Mouse (Mus musculus) intestine, embryonic 16.5 days (tissue): Measurements from ENCODE around the gene Nfil3. TPM values are rescaled to one million over a fixed set of nuclear protein-coding genes. Genes with fewer than 3 reads are reported as not detected.

Source experiments
- ATAC-seq: fragments of 200-750 bp; cut with Nextera tagmentation; 2 replicates; pipeline ENCODE4 v1.8.0; 2017; ENCODE audit warnings: moderate TSS enrichment, moderate library complexity
- H3K27ac ChIP-seq: fragments of 300-500 bp; sonication (generic); 2 replicates; pipeline ENCODE4 v1.5.1; 2014; ENCODE audit warnings: mild to moderate bottlenecking, low read length
- H3K27me3 ChIP-seq: fragments of 300-500 bp; sonication (generic); replicated peaks from 2 replicates; pipeline ENCODE4 v1.6.1; 2014; ENCODE audit warnings: low read length, control low read depth, mixed read lengths; ENCODE audit not compliant: control insufficient read depth, insufficient read depth
- H3K36me3 ChIP-seq: fragments of 300-500 bp; sonication (generic); 2 replicates; pipeline ENCODE4 v1.6.1; 2014; ENCODE audit warnings: low read length, control low read depth; ENCODE audit not compliant: control insufficient read depth, insufficient read depth
- H3K4me1 ChIP-seq: fragments of 300-500 bp; sonication (generic); 2 replicates; pipeline ENCODE4 v1.6.1; 2014; ENCODE audit warnings: low read length, control low read depth, mixed read lengths; ENCODE audit not compliant: control insufficient read depth, insufficient read depth
- H3K4me2 ChIP-seq: fragments of 300-500 bp; sonication (generic); 2 replicates; pipeline ENCODE4 v1.6.1; 2014; ENCODE audit warnings: low read depth, low read length, control low read depth
- H3K4me3 ChIP-seq: fragments of 300-500 bp; sonication (generic); 2 replicates; pipeline ENCODE4 v1.5.1; 2014; ENCODE audit warnings: mild to moderate bottlenecking, low read length
- H3K9ac ChIP-seq: fragments of 300-500 bp; sonication (generic); 2 replicates; pipeline ENCODE4 v1.6.1; 2014; ENCODE audit warnings: low read depth, low read length
- H3K9me3 ChIP-seq: fragments of 300-500 bp; sonication (generic); 2 replicates; pipeline ENCODE4 v1.6.1; 2016; ENCODE audit warnings: low read length, control low read depth; ENCODE audit not compliant: control insufficient read depth
- WGBS: fragments of 180-500 bp; shearing (Covaris S2); extraction: QIAGEN DNeasy Blood & Tissue Kit; methylation state at CpG from one replicate; pipeline ENCODE4 v1.1.7; 2014; 5-methylcytosine and 5-hydroxymethylcytosine counted together
- polyA plus RNA-seq: library from polyadenylated mRNA; unstranded; fragments of >200 nt; fragmentation: Nextera tagmentation; extraction: Ambion mirVana; gene quantifications from 2 replicates; pipeline ENCODE4 v1.2.1, GENCODE M21; 2015

The Nfil3 gene
- polyA plus RNA-seq, 1 experiment from 2014 or later = 28.4 TPM

DNA sequence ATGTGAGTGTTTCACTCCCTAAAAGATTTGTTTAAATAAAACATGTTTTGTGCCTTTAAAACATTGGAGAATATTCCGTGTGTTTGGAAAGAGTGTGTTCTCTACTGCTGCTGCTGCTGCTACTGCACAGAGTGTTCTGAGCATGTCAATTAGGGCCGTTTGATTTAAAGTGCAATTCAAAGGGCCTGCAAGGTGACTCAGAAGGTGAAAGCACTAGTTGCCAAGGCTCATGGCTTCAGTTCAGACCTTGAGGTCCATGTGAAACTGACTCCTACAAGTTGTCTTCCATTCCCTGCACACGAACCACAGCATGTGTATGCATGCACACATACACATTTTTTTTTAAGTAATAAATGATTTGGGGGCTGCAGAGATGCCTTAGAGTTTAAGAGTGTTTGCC is 22.4 kb upstream of the Nfil3 start:
- 30% methylated on average over 3 of the region's 3 CpGs for WGBS
- Histone ChIP-seq H3K9me3 (no peaks in the 10 kb centered on the region), H3K27ac (0 out of 2 replicates have a peak overlapping the region, but pooled peaks have one; percentile 7), H3K36me3 (no peaks in the 10 kb centered on the region), H3K27me3 (no peaks in the 10 kb centered on the region), H3K4me3 (no peak overlapping the region), H3K9ac (no peak overlapping the region), H3K4me1 (0 out of 2 replicates have a peak, but pooled peaks cover 6% of the 10 kb centered on the region), H3K4me2 (no peak overlapping the region)
- ATAC-seq = no peak

DNA sequence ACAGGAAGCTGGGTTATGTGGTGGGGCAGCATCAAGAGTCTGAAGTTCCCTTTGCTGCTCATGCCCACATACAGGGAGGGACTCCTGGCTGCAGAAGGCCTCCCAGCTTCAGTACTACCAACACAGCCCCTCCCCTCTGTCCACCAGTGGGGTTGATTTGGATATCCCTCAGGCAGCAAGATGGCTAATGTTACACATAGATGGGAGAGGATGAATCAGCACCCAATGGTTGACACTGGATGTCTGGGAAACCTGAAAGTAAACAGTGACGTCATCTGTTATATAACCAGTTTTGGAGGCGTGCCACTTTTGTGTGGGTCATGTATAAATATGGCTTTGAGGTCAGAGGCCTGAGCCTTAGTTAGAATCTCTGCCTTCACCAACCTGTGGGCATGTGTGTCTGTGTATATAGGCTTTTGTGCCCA is 20.6 kb upstream of the Nfil3 start:
- 43% methylated on average over 2 of the region's 2 CpGs for WGBS
- Histone ChIP-seq H3K4me3 (no peak overlapping the region), H3K4me1 (no peaks in the 10 kb centered on the region), H3K36me3 (no peaks in the 10 kb centered on the region), H3K27ac (no peak overlapping the region), H3K9ac (no peak overlapping the region), H3K27me3 (no peaks in the 10 kb centered on the region), H3K4me2 (no peak overlapping the region), H3K9me3 (no peaks in the 10 kb centered on the region)
- ATAC-seq = no peak

DNA sequence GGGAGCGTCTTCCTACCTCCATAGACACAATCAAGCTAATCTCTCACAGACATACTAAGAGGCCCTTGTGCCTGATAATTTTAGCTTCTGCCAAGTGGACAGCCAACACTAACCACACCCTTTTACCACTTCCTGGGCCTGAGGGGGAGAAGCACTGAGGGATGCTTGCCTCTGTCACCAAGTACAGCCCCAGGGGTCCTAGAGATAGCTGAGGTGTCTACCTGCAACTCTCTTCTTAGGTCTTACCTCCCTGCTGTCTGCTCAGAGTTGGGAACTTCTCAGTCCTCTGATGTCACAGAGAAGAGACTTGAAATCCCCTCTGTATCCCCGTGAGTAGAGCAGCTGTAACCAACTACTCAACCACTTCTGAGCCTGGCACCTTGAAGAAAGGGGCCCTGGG is 19.6 kb upstream of the Nfil3 start:
- Histone ChIP-seq H3K4me2 (no peak overlapping the region), H3K9me3 (no peaks in the 10 kb centered on the region), H3K4me3 (no peak overlapping the region), H3K9ac (no peak overlapping the region), H3K36me3 (no peaks in the 10 kb centered on the region), H3K27me3 (no peaks in the 10 kb centered on the region), H3K27ac (no peak overlapping the region), H3K4me1 (no peaks in the 10 kb centered on the region)
- no peak for ATAC-seq
- 80% methylated on average over 2 of the region's 2 CpGs for WGBS

DNA sequence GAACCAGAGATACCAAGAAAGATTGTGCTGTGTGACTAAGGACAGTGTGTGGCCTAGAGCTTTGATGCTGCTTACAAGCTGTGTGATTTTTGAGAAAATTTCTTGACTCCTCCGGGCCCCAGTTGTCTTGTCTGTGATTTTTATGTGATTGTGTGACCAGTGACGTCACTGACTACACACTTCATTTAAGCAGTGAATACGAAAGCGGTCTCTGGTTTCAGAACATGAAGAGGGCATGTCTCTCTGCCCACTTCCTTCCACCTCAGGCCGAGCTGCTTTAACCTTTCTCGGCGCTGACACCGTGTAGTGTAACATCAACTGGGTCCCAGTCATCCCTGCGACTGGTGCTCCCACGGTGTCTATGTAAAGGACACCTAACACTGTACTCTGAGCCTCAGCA is 17.7 kb upstream of the Nfil3 start:
- Histone ChIP-seq H3K9ac (no peak overlapping the region), H3K36me3 (no peaks in the 10 kb centered on the region), H3K27ac (no peak overlapping the region), H3K27me3 (no peaks in the 10 kb centered on the region), H3K4me3 (no peak overlapping the region), H3K4me1 (0 out of 2 replicates have a peak, but pooled peaks cover 3% of the 10 kb centered on the region), H3K4me2 (no peak overlapping the region), H3K9me3 (0 out of 2 replicates have a peak, but pooled peaks cover 2% of the 10 kb centered on the region)
- ATAC-seq = no peak
- 88% methylated on average over 10 of the region's 10 CpGs for WGBS

DNA sequence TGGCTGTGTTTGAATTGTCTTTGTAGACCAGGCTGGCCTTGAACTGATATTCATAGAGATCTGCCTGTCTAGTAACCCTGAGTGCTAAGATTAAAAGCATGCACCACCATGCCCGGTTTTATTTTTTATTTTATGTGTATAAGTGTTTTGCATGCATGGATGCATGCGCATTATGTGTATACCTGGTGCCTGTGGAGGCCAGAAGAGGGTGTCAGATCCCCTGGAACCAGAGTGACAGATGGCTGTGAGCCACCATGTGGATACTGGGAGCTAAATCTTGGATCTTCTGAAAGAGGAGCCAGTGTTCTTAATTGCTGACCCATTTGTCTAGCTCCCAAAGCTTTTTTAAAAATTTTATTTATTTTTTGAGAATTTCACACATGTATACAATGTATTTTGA is 16.9 kb upstream of the Nfil3 start:
- 0 out of 2 replicates have a peak, but pooled peaks cover 3% of the 10 kb centered on the region for H3K4me1 ChIP-seq
- H3K4me2 ChIP-seq = no peak overlapping the region
- H3K27ac ChIP-seq = no peak overlapping the region
- no peak for ATAC-seq
- H3K4me3 ChIP-seq = no peak overlapping the region
- no peaks in the 10 kb centered on the region for H3K36me3 ChIP-seq
- H3K9ac ChIP-seq = no peak overlapping the region
- no peaks in the 10 kb centered on the region for H3K27me3 ChIP-seq
- 0 out of 2 replicates have a peak, but pooled peaks cover 3% of the 10 kb centered on the region for H3K9me3 ChIP-seq
- WGBS = 84% methylated on average over 2 of the region's 2 CpGs

DNA sequence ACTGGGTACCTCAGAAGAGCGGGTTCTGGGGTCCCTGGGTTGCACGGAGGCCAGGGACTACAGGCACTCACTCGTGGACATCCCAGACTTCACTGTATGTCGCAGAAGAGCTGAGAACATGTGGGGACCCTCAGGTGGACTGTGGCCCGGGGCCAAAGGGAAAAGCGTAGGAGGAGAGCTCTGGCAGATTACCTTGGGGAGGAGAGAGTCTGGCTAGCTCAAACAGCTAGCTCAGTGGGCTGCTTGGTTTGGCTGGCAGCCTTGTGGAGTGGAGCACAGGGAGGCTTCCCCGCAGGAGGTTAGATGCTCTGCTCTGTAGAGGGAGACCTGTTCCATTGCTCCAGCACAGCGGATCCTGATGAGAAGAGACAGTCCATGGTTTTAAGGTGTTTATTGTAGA is 15.3 kb upstream of the Nfil3 start:
- no peaks in the 10 kb centered on the region for H3K36me3 ChIP-seq
- WGBS = 77% methylated on average over 8 of the region's 8 CpGs
- no peak overlapping the region for H3K9ac ChIP-seq
- H3K9me3 ChIP-seq = 0 out of 2 replicates have a peak, but pooled peaks cover 3% of the 10 kb centered on the region
- no peak for ATAC-seq
- H3K27me3 ChIP-seq = no peaks in the 10 kb centered on the region
- no peak overlapping the region for H3K4me3 ChIP-seq
- no peak overlapping the region for H3K27ac ChIP-seq
- H3K4me2 ChIP-seq = no peak overlapping the region
- H3K4me1 ChIP-seq = 0 out of 2 replicates have a peak, but pooled peaks cover 3% of the 10 kb centered on the region

DNA sequence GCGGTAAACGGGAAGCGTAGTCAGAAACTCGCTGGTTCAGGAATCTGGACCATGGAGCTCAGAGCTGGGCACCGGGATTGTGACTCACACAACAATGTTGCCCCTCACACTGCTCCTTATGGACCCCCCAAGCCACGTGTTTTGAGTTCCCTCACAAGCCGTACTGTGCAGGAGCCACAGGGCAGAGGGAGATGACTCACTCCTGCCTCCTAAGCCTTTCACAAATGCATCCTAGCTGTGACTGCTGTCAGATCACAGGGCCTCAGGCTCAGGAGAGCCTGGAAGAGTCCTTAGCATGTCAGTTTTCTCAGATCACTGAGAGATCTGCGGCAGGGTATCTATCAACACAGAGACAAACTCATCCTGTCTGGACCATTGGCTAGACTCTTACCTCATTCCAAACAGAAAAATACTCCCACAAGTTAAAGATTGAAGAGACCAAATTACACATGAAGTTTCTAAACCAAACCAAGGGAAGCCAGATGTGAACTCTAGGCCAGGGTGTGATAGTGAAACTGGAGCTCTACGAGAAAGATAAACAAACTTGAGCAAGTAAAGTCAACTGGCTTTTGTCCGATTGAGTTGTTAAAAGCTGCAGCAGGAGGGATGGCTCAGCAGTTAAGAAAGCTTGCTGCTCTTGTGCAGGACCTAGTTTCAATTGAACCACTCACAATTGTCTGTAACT is 13.5 kb upstream of the Nfil3 start:
- 53% methylated on average over 10 of the region's 10 CpGs for WGBS
- 0 out of 2 replicates have a peak, but pooled peaks cover 3% of the 10 kb centered on the region for H3K9me3 ChIP-seq
- H3K36me3 ChIP-seq = no peaks in the 10 kb centered on the region
- no peak overlapping the region for H3K4me2 ChIP-seq
- peak; percentile 46 for ATAC-seq
- no peaks in the 10 kb centered on the region for H3K27me3 ChIP-seq
- H3K27ac ChIP-seq = peak overlapping the region; percentile 57
- H3K4me1 ChIP-seq = 0 out of 2 replicates have a peak, but pooled peaks cover 3% of the 10 kb centered on the region
- H3K4me3 ChIP-seq = no peak overlapping the region
- H3K9ac ChIP-seq = no peak overlapping the region

DNA sequence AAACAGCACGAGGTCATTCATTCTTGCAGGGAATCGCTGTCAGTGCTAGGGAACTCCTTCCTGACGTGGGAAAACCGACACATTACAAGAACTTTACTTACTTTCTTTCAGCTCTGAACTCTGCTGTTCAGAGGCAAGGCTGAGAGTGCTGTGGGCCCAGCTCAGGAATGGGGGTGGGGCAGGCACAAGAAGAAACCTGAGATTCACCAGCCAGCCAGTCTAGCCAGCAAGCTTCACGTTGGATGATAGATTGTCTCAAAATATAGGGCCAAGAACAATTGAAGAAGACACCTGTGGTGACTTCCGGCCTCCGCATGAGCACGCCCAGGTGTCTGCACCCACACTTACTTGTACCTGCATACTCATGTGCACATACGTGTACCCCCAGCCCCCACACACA is 9.3 kb upstream of the Nfil3 start:
- Histone ChIP-seq H3K36me3 (no peaks in the 10 kb centered on the region), H3K27me3 (no peaks in the 10 kb centered on the region), H3K4me2 (no peak overlapping the region), H3K27ac (no peak overlapping the region), H3K9ac (no peak overlapping the region), H3K4me3 (no peak overlapping the region), H3K9me3 (0 out of 2 replicates have a peak, but pooled peaks cover 3% of the 10 kb centered on the region), H3K4me1 (0 out of 2 replicates have a peak, but pooled peaks cover 3% of the 10 kb centered on the region)
- WGBS = 48% methylated on average over 9 of the region's 9 CpGs
- ATAC-seq = no peak

DNA sequence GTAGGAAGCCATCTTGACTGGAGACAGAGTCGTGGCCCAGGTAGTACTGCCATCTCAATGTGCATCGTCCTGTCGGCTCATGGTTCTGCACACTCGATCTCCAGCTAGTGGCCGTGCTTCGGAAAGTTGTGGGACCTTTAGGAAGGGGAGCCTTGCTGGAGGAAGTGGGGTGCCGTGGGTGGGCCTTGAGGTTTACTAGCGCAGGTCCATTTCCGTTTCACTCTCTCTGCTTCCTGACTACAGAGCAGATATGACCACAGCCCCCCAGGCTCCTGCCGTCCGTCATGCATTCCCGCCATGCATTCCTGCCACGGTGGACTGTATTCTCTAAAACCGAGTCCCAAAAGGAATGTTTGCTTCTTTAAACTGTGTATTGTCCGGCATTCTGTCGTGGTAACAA is 8.1 kb upstream of the Nfil3 start:
- Histone ChIP-seq H3K9ac (no peak overlapping the region), H3K27ac (no peak overlapping the region), H3K27me3 (no peaks in the 10 kb centered on the region), H3K9me3 (0 out of 2 replicates have a peak, but pooled peaks cover 3% of the 10 kb centered on the region), H3K4me3 (no peak overlapping the region), H3K36me3 (no peaks in the 10 kb centered on the region), H3K4me1 (no peaks in the 10 kb centered on the region), H3K4me2 (no peak overlapping the region)
- no peak for ATAC-seq
- WGBS = 75% methylated on average over 16 of the region's 16 CpGs
